Mouse (Mus musculus) kidney, adult 2 months (tissue): ENCODE results near the gene Dnajb4.

Experiments used
- CTCF ChIP-seq: fragments of 200-500 bp; conservative IDR thresholded peaks from 2 replicates; pipeline ENCODE4 v1.5.1; 2011; ENCODE audit warnings: low read depth, mild to moderate bottlenecking, control low read depth, low read length, moderate library complexity, mixed read lengths; ENCODE audit not compliant: insufficient read depth, insufficient read length
- POLR2A ChIP-seq: fragments of 200-500 bp; IDR thresholded peaks from one replicate; pipeline ENCODE4 v1.6.1; 2011; ENCODE audit warnings: low read depth, low read length, control low read depth

GRCm38 (mm10) chr3:152231333-152232100, 21.4 kb upstream of the Dnajb4 start:
- no peak for TF ChIP-seq CTCF
- TF ChIP-seq POLR2A, result no peak
